Mouse (Mus musculus) embryonic facial prominence, embryonic 14.5 days (tissue): ENCODE measurements around the gene Rbx1. TPM values are rescaled to one million over a fixed set of nuclear protein-coding genes. Genes with fewer than 3 reads are reported as not detected.

Source experiments
- ATAC-seq: fragments of 200-750 bp; cut with Nextera tagmentation; 2 replicates; pipeline ENCODE4 v1.8.0; 2017; ENCODE audit warnings: low read depth, moderate number of reproducible peaks, moderate TSS enrichment
- DNase-seq: peaks from one replicate; pipeline ENCODE4 v3.0.0-alpha.2; 2015; ENCODE audit warnings: low spot score
- H3K27ac ChIP-seq: fragments of 300-500 bp; sonication (generic); replicated peaks from 2 replicates; pipeline ENCODE4 v1.5.1; 2014; ENCODE audit warnings: low read depth, mild to moderate bottlenecking, low read length, moderate library complexity
- H3K27me3 ChIP-seq: fragments of 300-500 bp; sonication (generic); replicated peaks from 2 replicates; pipeline ENCODE4 v1.6.1; 2014; ENCODE audit warnings: low read length; ENCODE audit not compliant: control insufficient read depth, insufficient read depth
- H3K36me3 ChIP-seq: fragments of 300-500 bp; sonication (generic); 2 replicates; pipeline ENCODE4 v1.6.1; 2014; ENCODE audit warnings: low read length, mixed read lengths; ENCODE audit not compliant: control insufficient read depth, insufficient read depth
- H3K4me1 ChIP-seq: fragments of 300-500 bp; sonication (generic); 2 replicates; pipeline ENCODE4 v1.6.1; 2014; ENCODE audit warnings: antibody characterized with exemption, low read length; ENCODE audit not compliant: control insufficient read depth, insufficient read depth
- H3K4me2 ChIP-seq: fragments of 300-500 bp; sonication (generic); 2 replicates; pipeline ENCODE4 v1.6.1; 2014; ENCODE audit warnings: low read depth, mild to moderate bottlenecking, low read length, moderate library complexity, mixed read lengths
- H3K4me3 ChIP-seq: fragments of 300-500 bp; sonication (generic); 2 replicates; pipeline ENCODE4 v1.5.1; 2014; ENCODE audit warnings: low read depth, mild to moderate bottlenecking, low read length
- H3K9ac ChIP-seq: fragments of 300-500 bp; sonication (generic); 2 replicates; pipeline ENCODE4 v1.6.1; 2014; ENCODE audit warnings: low read depth, mild to moderate bottlenecking, low read length, moderate library complexity, mixed read lengths
- H3K9me3 ChIP-seq: fragments of 300-500 bp; sonication (generic); 2 replicates; pipeline ENCODE4 v1.6.1; 2016; ENCODE audit warnings: low read length; ENCODE audit not compliant: control insufficient read depth
- WGBS: fragments of 180-500 bp; shearing (Covaris S2); extraction: QIAGEN DNeasy Blood & Tissue Kit; methylation state at CpG from one replicate; pipeline ENCODE4 v1.1.7; 2014; 5-methylcytosine and 5-hydroxymethylcytosine counted together
- polyA plus RNA-seq: library from polyadenylated mRNA; unstranded; fragments of >200 nt; fragmentation: Nextera tagmentation; extraction: Ambion mirVana; gene quantifications from 2 replicates; pipeline ENCODE4 v1.2.1, GENCODE M21; 2014

Rbx1 gene
- polyA plus RNA-seq, 1 experiment from 2014 or later: 495 TPM

GRCm38 (mm10) chr15:81438345-81438744 lies 27.8 kb upstream of the Rbx1 start:
- Histone ChIP-seq H3K27ac (no peak overlapping the region), H3K4me2 (no peak overlapping the region), H3K9me3 (no peaks in the 10 kb centered on the region), H3K4me1 (no peaks in the 10 kb centered on the region), H3K27me3 (no peaks in the 10 kb centered on the region), H3K9ac (no peak overlapping the region), H3K4me3 (no peak overlapping the region), H3K36me3 (peaks cover 41% of the 10 kb centered on the region)
- DNase-seq (no peak), ATAC-seq (no peak)
- 89% methylated on average over 1 of the region's 1 CpGs for WGBS

DNA sequence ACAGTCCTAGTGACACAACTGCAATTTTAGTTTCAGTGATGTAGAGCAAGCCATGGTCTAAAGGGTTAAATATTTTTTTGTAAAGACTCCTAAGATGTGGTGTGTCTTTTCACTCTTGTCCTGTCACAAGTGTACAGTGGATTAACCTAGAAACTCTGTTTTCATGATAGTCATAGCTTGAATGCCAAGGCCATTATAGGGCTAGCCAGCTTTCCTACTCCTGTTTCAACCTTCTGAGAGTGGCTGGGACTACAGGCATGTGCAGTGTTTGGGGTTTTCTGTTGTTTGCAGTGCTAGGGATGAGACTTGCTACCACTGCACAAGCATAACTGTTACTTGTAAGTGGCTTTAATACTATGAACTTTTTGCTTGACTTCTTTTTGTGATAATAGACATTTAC lies 26.9 kb upstream of the Rbx1 start:
- Histone ChIP-seq H3K9me3 (no peaks in the 10 kb centered on the region), H3K4me1 (no peaks in the 10 kb centered on the region), H3K4me2 (no peak overlapping the region), H3K27me3 (no peaks in the 10 kb centered on the region), H3K27ac (no peak overlapping the region), H3K4me3 (no peak overlapping the region), H3K9ac (no peak overlapping the region), H3K36me3 (peaks cover 41% of the 10 kb centered on the region)
- ATAC-seq: no peak
- no peak for DNase-seq

DNA sequence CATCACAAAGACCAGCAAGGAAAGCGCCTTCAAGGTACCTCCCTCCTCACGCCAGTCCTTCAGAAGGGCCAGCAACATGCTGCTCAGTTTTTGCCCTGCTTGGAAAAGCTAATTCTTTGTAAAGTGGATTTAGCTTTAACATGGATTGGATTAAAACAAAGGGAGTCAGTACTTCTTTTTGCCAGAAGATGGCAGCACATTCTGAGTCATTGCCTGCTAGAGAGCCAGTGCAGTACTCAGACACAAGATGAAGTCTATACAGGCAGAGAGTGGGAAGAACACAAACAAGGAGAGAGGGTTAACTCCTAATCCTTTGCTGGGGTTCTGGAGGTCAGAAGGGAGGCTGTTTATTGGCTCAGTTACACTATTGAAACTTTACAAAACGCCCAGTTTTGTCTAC lies 17.6 kb upstream of the Rbx1 start:
- ATAC-seq (peak; percentile 81), DNase-seq (peak; percentile 80)
- no peaks in the 10 kb centered on the region for H3K4me1 ChIP-seq
- peaks cover 42% of the 10 kb centered on the region for H3K36me3 ChIP-seq
- no peaks in the 10 kb centered on the region for H3K27me3 ChIP-seq
- no peak overlapping the region for H3K9ac ChIP-seq
- no peak overlapping the region for H3K27ac ChIP-seq
- H3K4me3 ChIP-seq: no peak overlapping the region
- no peaks in the 10 kb centered on the region for H3K9me3 ChIP-seq
- H3K4me2 ChIP-seq: no peak overlapping the region
- 50% methylated on average over 3 of the region's 3 CpGs for WGBS

DNA sequence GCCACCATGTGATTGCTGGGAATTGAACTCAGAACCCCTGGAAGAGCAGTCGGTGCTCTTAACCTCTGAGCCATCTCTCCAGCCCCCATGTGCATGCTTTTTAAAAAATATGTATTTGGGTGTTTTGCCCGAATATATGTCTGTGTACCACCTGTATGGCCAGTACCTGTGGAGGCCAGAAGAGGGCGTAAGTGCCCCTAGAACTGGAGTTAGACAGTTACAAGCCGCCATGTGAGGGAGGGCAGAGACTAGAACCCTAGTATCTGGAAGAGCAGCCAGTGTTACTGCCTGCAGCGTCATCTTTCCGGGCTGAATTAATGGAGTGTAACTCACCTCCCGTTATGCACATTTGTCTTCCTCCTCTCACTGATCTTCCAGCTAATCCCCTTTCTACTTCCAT lies 4.6 kb upstream of the Rbx1 start:
- no peak for ATAC-seq
- Histone ChIP-seq H3K9ac (no peak overlapping the region), H3K4me3 (no peak overlapping the region), H3K4me2 (no peak overlapping the region), H3K9me3 (peaks cover 10% of the 10 kb centered on the region; the same call in 1 of the 2 replicates), H3K36me3 (peaks cover 8% of the 10 kb centered on the region; the same call in 1 of the 2 replicates), H3K4me1 (no peaks in the 10 kb centered on the region), H3K27ac (no peak overlapping the region), H3K27me3 (no peaks in the 10 kb centered on the region)
- DNase-seq: no peak
- WGBS: 84% methylated on average over 7 of the region's 7 CpGs

- Histone ChIP-seq H3K27me3 (no peaks in the 10 kb centered on the region), H3K9me3 (peaks cover 10% of the 10 kb centered on the region; the same call in 1 of the 2 replicates), H3K4me3 (peak overlapping the region; percentile 76), H3K36me3 (peaks cover 21% of the 10 kb centered on the region), H3K4me2 (peak overlapping the region; percentile 69), H3K9ac (peak overlapping the region; percentile 76), H3K27ac (peak overlapping the region; percentile 90), H3K4me1 (peaks cover 4% of the 10 kb centered on the region; the same call in 1 of the 2 replicates)
- no peak for DNase-seq
- WGBS: 69% methylated on average over 12 of the region's 12 CpGs
- ATAC-seq: no peak
These were observed 958 bp upstream of the Rbx1 start for GRCm38 (mm10) chr15:81465016-81465660.

DNA sequence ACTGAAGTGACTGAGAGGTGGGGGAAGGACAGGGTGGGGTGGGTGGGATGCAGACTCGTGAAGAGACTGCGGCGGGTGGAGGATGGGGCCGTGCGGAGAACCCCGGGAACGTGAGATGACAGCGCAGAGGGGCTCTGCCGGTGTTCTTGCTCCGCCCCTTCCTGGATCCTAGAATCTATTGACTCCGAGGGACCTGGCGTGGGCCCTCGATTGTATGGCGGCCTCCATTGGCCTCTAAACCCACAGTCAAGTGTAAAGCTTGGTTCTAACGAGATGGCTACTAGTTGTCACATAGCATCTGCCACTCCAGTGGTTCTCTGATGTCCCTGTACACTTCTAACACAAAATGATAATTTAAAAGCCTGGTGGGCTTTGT lies 630 bp downstream of the Rbx1 start:
- peak overlapping the region; percentile 84 for H3K27ac ChIP-seq
- 0% methylated on average over 14 of the region's 15 CpGs for WGBS
- ATAC-seq: no peak

GRCm38 (mm10) chr15:81470735-81471134 lies 4.6 kb downstream of the Rbx1 start:
- Histone ChIP-seq H3K9me3 (no peaks in the 10 kb centered on the region), H3K36me3 (peaks cover 71% of the 10 kb centered on the region), H3K27me3 (no peaks in the 10 kb centered on the region), H3K27ac (no peak overlapping the region), H3K4me1 (peaks cover 4% of the 10 kb centered on the region; the same call in 1 of the 2 replicates), H3K9ac (no peak overlapping the region), H3K4me2 (no peak overlapping the region), H3K4me3 (no peak overlapping the region)
- WGBS: 67% methylated on average over 8 of the region's 8 CpGs
- no peak for DNase-seq
- ATAC-seq: no peak

More for the DNA sequence above, 630 bp downstream of the Rbx1 start:
- no peaks in the 10 kb centered on the region for H3K27me3 ChIP-seq
- H3K9ac ChIP-seq: peak overlapping the region; percentile 80
- H3K36me3 ChIP-seq: peaks cover 33% of the 10 kb centered on the region
- H3K4me2 ChIP-seq: peak overlapping the region; percentile 72
- H3K9me3 ChIP-seq: peaks cover 9% of the 10 kb centered on the region; the same call in 1 of the 2 replicates
- peak overlapping the region; percentile 76 for H3K4me3 ChIP-seq
- H3K4me1 ChIP-seq: peaks cover 4% of the 10 kb centered on the region; the same call in 1 of the 2 replicates
- DNase-seq: no peak

GRCm38 (mm10) chr15:81472256-81472655 lies 6.2 kb downstream of the Rbx1 start:
- H3K4me1 ChIP-seq: peaks cover 3% of the 10 kb centered on the region; the same call in 1 of the 2 replicates
- H3K27ac ChIP-seq: no peak overlapping the region
- ATAC-seq: no peak
- DNase-seq: no peak
- peaks cover 74% of the 10 kb centered on the region for H3K36me3 ChIP-seq
- no peak overlapping the region for H3K4me3 ChIP-seq
- H3K9me3 ChIP-seq: no peaks in the 10 kb centered on the region
- no peak overlapping the region for H3K9ac ChIP-seq
- H3K4me2 ChIP-seq: no peak overlapping the region
- 97% methylated on average over 5 of the region's 5 CpGs for WGBS
- no peaks in the 10 kb centered on the region for H3K27me3 ChIP-seq

GRCm38 (mm10) chr15:81475654-81476053 lies 9.6 kb downstream of the Rbx1 start:
- Histone ChIP-seq H3K4me1 (no peaks in the 10 kb centered on the region), H3K27me3 (no peaks in the 10 kb centered on the region), H3K4me2 (no peak overlapping the region), H3K27ac (no peak overlapping the region), H3K9me3 (no peaks in the 10 kb centered on the region), H3K36me3 (peaks cover 52% of the 10 kb centered on the region), H3K4me3 (no peak overlapping the region), H3K9ac (no peak overlapping the region)
- ATAC-seq: no peak
- 41% methylated on average over 3 of the region's 3 CpGs for WGBS
- no peak for DNase-seq
